Mouse (Mus musculus): ENCODE data around the gene Zfp1. TPM values are rescaled to one million over a fixed set of nuclear protein-coding genes. Genes with fewer than 3 reads are reported as not detected.

Zfp1 gene
- polyA plus RNA-seq, 1 experiment from 2014 or later: 23.9 TPM

- POLR2A ChIA-PET: interaction anchor here (1.6 kb wide), 1 partner anchor 14 kb away, joined by 5 read pairs; no protein-coding TSS in a partner anchor
- H3K27me3 ChIP-seq: no peaks in the 10 kb centered on the region
- ATAC-seq (no peak), DNase-seq (ENCODE audit: low read depth, low spot score) (no peak)
- CTCF ChIA-PET: no interaction called here
- in situ Hi-C loops (cut with MboI; ENCODE audit: low pct_unique_long_range_greater_than_20kb): no loop called here
- no peak for TF ChIP-seq CTCF (IDR thresholded peaks at IDR 0.05)
Observed at GRCm38 (mm10) chr8:111607414-111607813, 35.8 kb upstream of the Zfp1 start.

- ChIA-PET CTCF (interaction anchor here (1.3 kb wide), 1 partner anchor 37 kb away, joined by 3 read pairs; no protein-coding TSS in a partner anchor), POLR2A (interaction anchor here (0.6 kb wide), 1 partner anchor 50 kb away, joined by 3 read pairs; no protein-coding TSS in a partner anchor)
- no peaks in the 10 kb centered on the region for H3K27me3 ChIP-seq
- in situ Hi-C loops (cut with MboI; ENCODE audit: low pct_unique_long_range_greater_than_20kb): loop anchor here (5.0 kb wide), 1 partner anchor 81 kb away; no protein-coding TSS in a partner anchor
- no peak for ATAC-seq
- no peak for TF ChIP-seq CTCF (IDR thresholded peaks at IDR 0.05)
- DNase-seq (ENCODE audit: low read depth, low spot score): no peak
Observed at GRCm38 (mm10) chr8:111613181-111613580, 30.0 kb upstream of the Zfp1 start.

- in situ Hi-C loops (cut with MboI; ENCODE audit: low pct_unique_long_range_greater_than_20kb): loop anchor here (5.0 kb wide), 1 partner anchor 83 kb away; no protein-coding TSS in a partner anchor
- CTCF ChIA-PET: interaction anchor here (1.1 to 1.3 kb wide), 2 partner anchors 15 to 48 kb away, joined by 3 read pairs; no protein-coding TSS in a partner anchor
Observed at GRCm38 (mm10) chr8:111614786-111615701, 28.2 kb upstream of the Zfp1 start.

GRCm38 (mm10) chr8:111617812-111618211, 25.4 kb upstream of the Zfp1 start:
- CTCF ChIA-PET: interaction anchor here (0.7 to 1.6 kb wide), 2 partner anchors 72 to 78 kb away, joined by 3 to 4 read pairs; no protein-coding TSS in a partner anchor
- DNase-seq (ENCODE audit: low read depth, low spot score) (no peak), ATAC-seq (no peak)
- no peak for TF ChIP-seq CTCF (IDR thresholded peaks at IDR 0.05)
- POLR2A ChIA-PET: interaction anchor here (0.8 kb wide), 1 partner anchor 48 kb away, joined by 5 read pairs; no protein-coding TSS in a partner anchor
- H3K27me3 ChIP-seq: no peaks in the 10 kb centered on the region
- in situ Hi-C loops (cut with MboI; ENCODE audit: low pct_unique_long_range_greater_than_20kb): no loop called here

More at GRCm38 (mm10) chr8:111614786-111615701, 28.2 kb upstream of the Zfp1 start:
- no peaks in the 10 kb centered on the region for H3K27me3 ChIP-seq
- DNase-seq (ENCODE audit: low read depth, low spot score) (no peak), ATAC-seq (no peak)
- TF ChIP-seq CTCF (IDR thresholded peaks at IDR 0.05): no peak
- POLR2A ChIA-PET: interaction anchor here (0.6 kb wide), 1 partner anchor 163 kb away, joined by 3 read pairs; no protein-coding TSS in a partner anchor

- TF ChIP-seq CTCF (IDR thresholded peaks at IDR 0.05): no peak
- ChIA-PET POLR2A (interaction anchor here (0.8 kb wide), 1 partner anchor 49 kb away, joined by 5 read pairs; no protein-coding TSS in a partner anchor), CTCF (interaction anchor here (0.7 to 1.6 kb wide), 2 partner anchors 72 to 78 kb away, joined by 3 to 4 read pairs; no protein-coding TSS in a partner anchor)
- in situ Hi-C loops (cut with MboI; ENCODE audit: low pct_unique_long_range_greater_than_20kb): no loop called here
- ATAC-seq (no peak), DNase-seq (ENCODE audit: low read depth, low spot score) (no peak)
- H3K27me3 ChIP-seq: no peaks in the 10 kb centered on the region
Observed at GRCm38 (mm10) chr8:111618273-111618672, 24.9 kb upstream of the Zfp1 start.

- DNase-seq (ENCODE audit: low read depth, low spot score): no peak
- in situ Hi-C loops (cut with MboI; ENCODE audit: low pct_unique_long_range_greater_than_20kb): no loop called here
- TF ChIP-seq CTCF (IDR thresholded peaks at IDR 0.05): no peak
- POLR2A ChIA-PET: no interaction called here
- CTCF ChIA-PET: no interaction called here
- no peaks in the 10 kb centered on the region for H3K27me3 ChIP-seq
- no peak for ATAC-seq
Observed at GRCm38 (mm10) chr8:111619936-111620335, 23.3 kb upstream of the Zfp1 start.

GRCm38 (mm10) chr8:111622104-111622503, 21.1 kb upstream of the Zfp1 start:
- no peak for TF ChIP-seq CTCF (IDR thresholded peaks at IDR 0.05)
- H3K27me3 ChIP-seq: no peaks in the 10 kb centered on the region
- ChIA-PET POLR2A (interaction anchor here (2.0 kb wide), 1 partner anchor 14 kb away, joined by 5 read pairs; no protein-coding TSS in a partner anchor), CTCF (no interaction called here)
- no peak for DNase-seq (ENCODE audit: low read depth, low spot score)
- no peak for ATAC-seq
- in situ Hi-C loops (cut with MboI; ENCODE audit: low pct_unique_long_range_greater_than_20kb): no loop called here

GRCm38 (mm10) chr8:111622553-111622952, 20.6 kb upstream of the Zfp1 start:
- ATAC-seq: no peak

GRCm38 (mm10) chr8:111624081-111624852, 18.9 kb upstream of the Zfp1 start:
- in situ Hi-C loops (cut with MboI; ENCODE audit: low pct_unique_long_range_greater_than_20kb): no loop called here
- H3K27me3 ChIP-seq: no peaks in the 10 kb centered on the region
- ChIA-PET POLR2A (interaction anchor here (0.6 kb wide), 1 partner anchor 52 kb away, joined by 4 read pairs; no protein-coding TSS in a partner anchor), CTCF (interaction anchor here (1.1 to 1.7 kb wide), 2 partner anchors 23 to 88 kb away, joined by 3 to 4 read pairs; partner anchors contain the start of gene Znrf1)
- DNase-seq (ENCODE audit: low read depth, low spot score): peak; percentile 91
- TF ChIP-seq CTCF (IDR thresholded peaks at IDR 0.05): no peak
- peak; percentile 85 for ATAC-seq

More at GRCm38 (mm10) chr8:111622553-111622952, 20.6 kb upstream of the Zfp1 start:
- ChIA-PET CTCF (no interaction called here), POLR2A (interaction anchor here (2.0 kb wide), 1 partner anchor 15 kb away, joined by 5 read pairs; no protein-coding TSS in a partner anchor)
- in situ Hi-C loops (cut with MboI; ENCODE audit: low pct_unique_long_range_greater_than_20kb): no loop called here
- no peak for TF ChIP-seq CTCF (IDR thresholded peaks at IDR 0.05)
- DNase-seq (ENCODE audit: low read depth, low spot score): no peak
- H3K27me3 ChIP-seq: no peaks in the 10 kb centered on the region

- ATAC-seq (no peak), DNase-seq (ENCODE audit: low read depth, low spot score) (no peak)
- ChIA-PET CTCF (interaction anchor here (1.1 kb wide), 1 partner anchor 89 kb away, joined by 4 read pairs; the partner anchor contains the start of gene Znrf1), POLR2A (no interaction called here)
- no peaks in the 10 kb centered on the region for H3K27me3 ChIP-seq
- TF ChIP-seq CTCF (IDR thresholded peaks at IDR 0.05): no peak
- in situ Hi-C loops (cut with MboI; ENCODE audit: low pct_unique_long_range_greater_than_20kb): no loop called here
Observed at GRCm38 (mm10) chr8:111624853-111625221, 18.4 kb upstream of the Zfp1 start.
